Mouse (Mus musculus): ENCODE data around the gene Zswim7. TPM values are rescaled to one million over a fixed set of nuclear protein-coding genes. Genes with fewer than 3 reads are reported as not detected.
"Not testable (repeated sequence)": the region's sequence is repeated elsewhere in the genome, so short reads cannot be mapped to it uniquely, and the experiment has no call there.

Zswim7 gene
- polyA plus RNA-seq, 1 experiment from 2014 or later = 24.0 TPM

DNA sequence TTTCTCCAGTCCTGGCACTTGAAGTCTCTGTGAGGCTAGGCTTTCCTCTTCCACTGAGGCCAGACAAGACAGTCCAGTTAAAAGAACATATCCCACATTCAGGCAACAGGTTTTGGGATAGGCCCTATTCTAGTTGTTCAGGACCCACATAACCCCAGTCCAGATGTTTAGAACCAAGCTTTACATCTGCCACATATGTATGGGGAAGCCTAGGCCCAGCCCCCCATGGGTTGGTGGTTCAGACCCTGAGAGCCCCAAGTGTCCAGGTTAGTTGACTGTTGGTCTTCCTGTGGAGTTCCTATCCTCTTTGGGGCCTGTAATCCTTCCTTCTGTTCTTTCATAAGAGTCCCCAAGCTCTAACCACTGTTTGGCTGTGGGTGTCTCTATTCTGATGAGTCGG lies 6.5 kb upstream of the Zswim7 start:
- Histone ChIP-seq H3K27me3 (ENCODE audit: control insufficient read depth, insufficient read depth, low read length) (no peaks in the 10 kb centered on the region), H3K4me1 (ENCODE audit: control insufficient read depth, insufficient read depth, low read length) (no peaks in the 10 kb centered on the region), H3K36me3 (ENCODE audit: control insufficient read depth, insufficient read depth, low read length) (peaks cover 26% of the 10 kb centered on the region; the same call in 1 of the 2 replicates), H3K4me3 (ENCODE audit: low read length) (no peak overlapping the region), H3K9me3 (ENCODE audit: control insufficient read depth, low read length) (no peaks in the 10 kb centered on the region), H3K9ac (ENCODE audit: low read depth, low read length) (no peak overlapping the region), H3K27ac (ENCODE audit: low read depth, low read length) (no peak overlapping the region), H3K4me2 (replicated peaks; ENCODE audit: low read depth, low read length) (no peak overlapping the region)
- 93% methylated on average over 1 of the region's 1 CpGs for WGBS
- ATAC-seq (ENCODE audit: low FRiP score, low TSS enrichment) = no peak

DNA sequence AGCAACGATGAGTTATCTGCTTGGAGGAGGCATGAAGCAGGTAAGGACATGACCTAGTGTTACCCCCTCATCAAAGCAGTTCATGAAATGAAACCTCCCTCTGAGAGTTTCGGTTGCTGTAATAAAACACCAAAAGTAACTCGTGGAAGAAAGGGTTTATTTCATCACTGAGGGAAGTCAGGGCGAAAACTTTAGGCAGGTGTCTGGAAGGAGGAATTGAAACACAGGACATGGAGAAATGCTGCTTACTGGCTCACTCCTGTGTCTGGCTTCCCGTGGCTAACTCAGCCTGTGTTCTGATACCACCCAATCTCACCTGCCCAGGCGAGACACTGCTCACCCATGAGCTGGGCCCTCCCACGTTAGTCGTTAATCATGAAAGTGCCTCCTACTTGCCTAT lies 3.8 kb upstream of the Zswim7 start:
- Histone ChIP-seq H3K36me3 (ENCODE audit: control insufficient read depth, insufficient read depth, low read length) (peaks cover 26% of the 10 kb centered on the region; the same call in 1 of the 2 replicates), H3K4me1 (ENCODE audit: control insufficient read depth, insufficient read depth, low read length) (no peaks in the 10 kb centered on the region), H3K4me2 (replicated peaks; ENCODE audit: low read depth, low read length) (no peak overlapping the region), H3K27ac (ENCODE audit: low read depth, low read length) (no peak overlapping the region), H3K9ac (ENCODE audit: low read depth, low read length) (no peak overlapping the region), H3K9me3 (ENCODE audit: control insufficient read depth, low read length) (no peaks in the 10 kb centered on the region), H3K27me3 (ENCODE audit: control insufficient read depth, insufficient read depth, low read length) (no peaks in the 10 kb centered on the region), H3K4me3 (ENCODE audit: low read length) (no peak overlapping the region)
- WGBS = 72% methylated on average over 8 of the region's 8 CpGs
- ATAC-seq (ENCODE audit: low FRiP score, low TSS enrichment) = no peak

DNA sequence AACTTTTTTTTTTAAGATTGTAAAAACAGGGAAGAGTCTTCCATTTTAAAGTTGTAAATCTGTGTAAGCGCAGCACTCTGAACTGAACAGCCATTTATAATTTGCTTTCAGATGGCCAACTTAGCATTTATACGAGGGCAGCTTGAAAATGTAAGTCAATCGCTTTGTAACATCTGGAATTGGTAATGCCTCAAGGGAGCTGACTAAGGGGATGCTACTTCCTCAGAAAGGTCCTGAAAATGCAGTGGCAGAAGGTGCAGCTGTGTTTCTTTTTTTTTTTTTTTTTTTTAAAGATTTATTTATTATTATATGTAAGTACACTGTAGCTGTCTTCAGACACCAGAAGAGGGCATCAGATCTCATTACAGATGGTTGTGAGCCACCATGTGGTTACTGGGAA lies 2.8 kb upstream of the Zswim7 start:
- H3K27me3 ChIP-seq (ENCODE audit: control insufficient read depth, insufficient read depth, low read length); H3K9me3 ChIP-seq (ENCODE audit: control insufficient read depth, low read length); H3K27ac ChIP-seq (ENCODE audit: low read depth, low read length); H3K4me2 ChIP-seq (replicated peaks; ENCODE audit: low read depth, low read length); H3K9ac ChIP-seq (ENCODE audit: low read depth, low read length); H3K4me3 ChIP-seq (ENCODE audit: low read length); ATAC-seq (ENCODE audit: low FRiP score, low TSS enrichment); H3K4me1 ChIP-seq (ENCODE audit: control insufficient read depth, insufficient read depth, low read length): not testable (repeated sequence)
- 76% methylated on average over 3 of the region's 3 CpGs for WGBS
- peaks cover 26% of the 10 kb centered on the region; the same call in 1 of the 2 replicates for H3K36me3 ChIP-seq (ENCODE audit: control insufficient read depth, insufficient read depth, low read length)

DNA sequence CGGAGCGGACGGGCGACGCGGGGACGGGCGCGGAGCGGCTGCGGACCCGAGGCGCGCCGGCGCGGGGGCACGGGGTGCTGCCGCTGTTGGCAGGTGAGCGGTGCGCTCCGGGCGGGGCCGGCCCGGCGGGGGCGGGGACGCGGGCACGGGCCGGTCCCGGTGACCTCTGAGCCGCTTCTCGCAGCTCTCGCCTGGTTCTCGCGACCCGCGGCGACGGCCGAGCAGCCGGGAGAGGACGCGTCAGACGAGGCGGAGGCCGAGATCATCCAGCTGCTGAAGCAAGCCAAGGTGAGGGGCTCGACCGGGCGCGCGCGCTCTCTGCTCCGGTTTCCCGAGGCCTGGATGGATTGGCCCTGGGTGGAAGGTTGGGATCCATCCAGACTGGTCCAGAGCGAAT lies 424 bp upstream of the Zswim7 start:
- H3K9ac ChIP-seq (ENCODE audit: low read depth, low read length) = peak overlapping the region; percentile 85
- WGBS = 1% methylated on average over 48 of the region's 57 CpGs
- peaks cover 17% of the 10 kb centered on the region; the same call in 1 of the 2 replicates for H3K36me3 ChIP-seq (ENCODE audit: control insufficient read depth, insufficient read depth, low read length)
- H3K4me1 ChIP-seq (ENCODE audit: control insufficient read depth, insufficient read depth, low read length) = no peaks in the 10 kb centered on the region
- ATAC-seq (ENCODE audit: low FRiP score, low TSS enrichment) = peak; percentile 73; the same call in 1 of the 2 replicates
- H3K27ac ChIP-seq (ENCODE audit: low read depth, low read length) = peak overlapping the region; percentile 86
- peak overlapping the region; percentile 68 for H3K4me2 ChIP-seq (replicated peaks; ENCODE audit: low read depth, low read length)
- peak overlapping the region; percentile 80 for H3K4me3 ChIP-seq (ENCODE audit: low read length)
- H3K9me3 ChIP-seq (ENCODE audit: control insufficient read depth, low read length) = no peaks in the 10 kb centered on the region
- no peaks in the 10 kb centered on the region for H3K27me3 ChIP-seq (ENCODE audit: control insufficient read depth, insufficient read depth, low read length)

DNA sequence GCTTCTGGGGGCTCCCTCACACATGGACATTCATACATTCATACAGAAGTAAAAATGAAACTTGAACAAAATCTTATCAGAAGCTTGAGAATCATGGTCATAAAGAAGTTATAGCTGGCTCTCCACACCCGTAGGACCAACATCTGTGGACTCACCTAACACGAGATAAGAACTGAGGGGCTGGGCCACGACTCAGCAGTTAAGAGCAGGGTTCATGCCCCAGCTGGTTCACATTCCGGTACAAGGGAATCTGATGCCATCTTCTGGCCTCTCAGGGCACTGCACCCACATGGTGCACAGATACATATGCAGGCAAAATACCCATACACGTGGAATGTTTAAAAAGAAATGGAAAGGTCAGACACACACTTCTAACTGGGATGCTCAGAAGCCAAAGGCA lies 3.1 kb downstream of the Zswim7 start:
- H3K4me3 ChIP-seq (ENCODE audit: low read length) = no peak overlapping the region
- H3K9me3 ChIP-seq (ENCODE audit: control insufficient read depth, low read length) = no peaks in the 10 kb centered on the region
- H3K9ac ChIP-seq (ENCODE audit: low read depth, low read length) = no peak overlapping the region
- H3K27me3 ChIP-seq (ENCODE audit: control insufficient read depth, insufficient read depth, low read length) = no peaks in the 10 kb centered on the region
- H3K27ac ChIP-seq (ENCODE audit: low read depth, low read length) = no peak overlapping the region
- no peak overlapping the region for H3K4me2 ChIP-seq (replicated peaks; ENCODE audit: low read depth, low read length)
- ATAC-seq (ENCODE audit: low FRiP score, low TSS enrichment) = no peak
- 22% methylated on average over 5 of the region's 5 CpGs for WGBS
- H3K36me3 ChIP-seq (ENCODE audit: control insufficient read depth, insufficient read depth, low read length) = peaks cover 1% of the 10 kb centered on the region; the same call in 1 of the 2 replicates
- no peaks in the 10 kb centered on the region for H3K4me1 ChIP-seq (ENCODE audit: control insufficient read depth, insufficient read depth, low read length)

DNA sequence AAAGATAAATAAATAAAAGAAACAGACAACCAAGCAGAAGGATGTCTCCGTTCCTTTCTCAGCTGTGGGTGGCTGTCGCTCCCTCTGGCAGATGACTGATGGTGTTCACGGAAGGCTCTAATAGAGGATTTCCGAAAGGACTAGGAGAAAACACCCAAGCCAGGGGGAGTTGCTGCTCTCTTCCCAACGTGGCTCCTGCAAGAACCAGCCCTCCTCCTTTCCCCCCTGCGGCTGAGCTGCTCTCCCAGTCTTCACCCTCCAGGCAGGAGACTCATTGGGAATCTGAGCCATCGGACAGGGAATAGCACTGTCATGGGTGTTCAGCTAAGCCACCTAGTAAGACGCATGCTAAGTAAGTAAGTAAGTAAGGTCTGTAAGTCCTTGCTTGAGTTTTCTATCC lies 4.1 kb downstream of the Zswim7 start:
- 63% methylated on average over 8 of the region's 8 CpGs for WGBS
- Histone ChIP-seq H3K36me3 (ENCODE audit: control insufficient read depth, insufficient read depth, low read length) (no peaks in the 10 kb centered on the region; the same call in 1 of the 2 replicates), H3K4me3 (ENCODE audit: low read length) (no peak overlapping the region), H3K9ac (ENCODE audit: low read depth, low read length) (no peak overlapping the region), H3K27me3 (ENCODE audit: control insufficient read depth, insufficient read depth, low read length) (no peaks in the 10 kb centered on the region), H3K9me3 (ENCODE audit: control insufficient read depth, low read length) (no peaks in the 10 kb centered on the region), H3K27ac (ENCODE audit: low read depth, low read length) (no peak overlapping the region), H3K4me2 (replicated peaks; ENCODE audit: low read depth, low read length) (no peak overlapping the region), H3K4me1 (ENCODE audit: control insufficient read depth, insufficient read depth, low read length) (no peaks in the 10 kb centered on the region)
- no peak for ATAC-seq (ENCODE audit: low FRiP score, low TSS enrichment)

DNA sequence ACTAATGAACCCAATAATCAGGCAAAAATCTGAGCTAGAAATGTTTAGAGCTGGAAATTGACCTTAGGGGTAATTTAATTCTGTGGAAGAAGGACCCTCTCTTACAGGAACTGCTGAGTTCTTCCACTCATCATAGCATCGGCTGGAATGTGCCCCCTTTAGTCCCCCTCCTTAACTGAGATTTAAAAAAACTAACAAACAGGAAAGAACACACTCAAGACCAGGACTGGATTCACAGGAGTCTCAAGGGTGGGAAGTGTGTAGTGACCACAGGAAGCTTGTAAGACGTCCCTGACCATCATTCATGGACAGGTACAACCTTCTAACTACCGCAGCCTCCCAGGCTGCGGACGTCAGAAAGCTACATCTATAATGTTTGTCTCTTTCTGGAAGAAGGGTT lies 10.3 kb downstream of the Zswim7 start:
- Histone ChIP-seq H3K9me3 (ENCODE audit: control insufficient read depth, low read length) (no peaks in the 10 kb centered on the region), H3K27me3 (ENCODE audit: control insufficient read depth, insufficient read depth, low read length) (no peaks in the 10 kb centered on the region), H3K4me1 (ENCODE audit: control insufficient read depth, insufficient read depth, low read length) (peaks cover 3% of the 10 kb centered on the region; the same call in 1 of the 2 replicates), H3K4me2 (replicated peaks; ENCODE audit: low read depth, low read length) (no peak overlapping the region), H3K36me3 (ENCODE audit: control insufficient read depth, insufficient read depth, low read length) (no peaks in the 10 kb centered on the region; the same call in 1 of the 2 replicates), H3K9ac (ENCODE audit: low read depth, low read length) (no peak overlapping the region), H3K27ac (ENCODE audit: low read depth, low read length) (no peak overlapping the region), H3K4me3 (ENCODE audit: low read length) (no peak overlapping the region)
- WGBS = 50% methylated on average over 5 of the region's 5 CpGs
- no peak for ATAC-seq (ENCODE audit: low FRiP score, low TSS enrichment)

DNA sequence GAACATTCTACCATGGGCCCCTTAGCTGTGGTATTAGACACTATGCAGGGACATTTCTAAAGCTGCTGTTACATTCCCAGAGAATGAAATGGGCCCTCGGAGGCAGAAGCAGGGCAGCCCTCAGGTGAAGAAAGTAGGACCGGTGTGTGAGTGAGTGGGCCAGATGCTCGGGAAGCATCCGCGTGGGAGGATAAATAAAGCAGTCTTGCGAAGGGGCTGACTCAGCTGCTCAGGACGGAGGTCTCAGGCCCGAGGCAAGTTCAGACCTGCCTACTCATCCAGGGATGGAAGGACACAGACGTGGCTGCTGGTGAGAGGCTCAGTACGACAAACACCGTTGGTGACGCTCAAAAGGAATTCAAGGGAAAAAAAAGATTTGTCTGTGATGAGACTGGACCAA lies 12.1 kb downstream of the Zswim7 start:
- H3K9ac ChIP-seq (ENCODE audit: low read depth, low read length) = no peak overlapping the region
- ATAC-seq (ENCODE audit: low FRiP score, low TSS enrichment) = no peak
- H3K27ac ChIP-seq (ENCODE audit: low read depth, low read length) = no peak overlapping the region
- H3K4me2 ChIP-seq (replicated peaks; ENCODE audit: low read depth, low read length) = no peak overlapping the region
- no peak overlapping the region for H3K4me3 ChIP-seq (ENCODE audit: low read length)
- H3K27me3 ChIP-seq (ENCODE audit: control insufficient read depth, insufficient read depth, low read length) = no peaks in the 10 kb centered on the region
- no peaks in the 10 kb centered on the region for H3K9me3 ChIP-seq (ENCODE audit: control insufficient read depth, low read length)
- WGBS = 51% methylated on average over 12 of the region's 12 CpGs
- no peaks in the 10 kb centered on the region; the same call in 1 of the 2 replicates for H3K36me3 ChIP-seq (ENCODE audit: control insufficient read depth, insufficient read depth, low read length)
- H3K4me1 ChIP-seq (ENCODE audit: control insufficient read depth, insufficient read depth, low read length) = peaks cover 3% of the 10 kb centered on the region; the same call in 1 of the 2 replicates

DNA sequence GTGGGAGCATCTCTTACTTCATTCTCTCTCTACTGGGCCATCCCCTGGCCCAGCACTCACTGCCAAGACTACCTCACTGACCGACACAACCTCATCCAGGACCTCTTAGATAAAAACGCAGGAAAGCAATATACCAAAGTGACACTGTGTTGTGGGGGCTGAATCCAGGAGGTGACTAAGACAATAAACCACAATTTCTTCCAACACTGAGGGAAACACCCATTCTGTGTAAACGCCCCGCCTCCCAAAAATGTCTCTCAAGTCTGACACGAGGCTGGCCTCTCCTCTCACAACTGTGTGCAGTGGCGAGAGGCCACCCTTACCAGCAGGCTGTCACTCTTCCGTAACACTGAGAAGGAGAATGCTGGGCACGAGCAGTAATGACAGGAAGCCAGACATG lies 12.8 kb downstream of the Zswim7 start:
- H3K27me3 ChIP-seq (ENCODE audit: control insufficient read depth, insufficient read depth, low read length) = no peaks in the 10 kb centered on the region
- H3K36me3 ChIP-seq (ENCODE audit: control insufficient read depth, insufficient read depth, low read length) = no peaks in the 10 kb centered on the region
- H3K4me1 ChIP-seq (ENCODE audit: control insufficient read depth, insufficient read depth, low read length) = peaks cover 3% of the 10 kb centered on the region; the same call in 1 of the 2 replicates
- H3K27ac ChIP-seq (ENCODE audit: low read depth, low read length) = no peak overlapping the region
- ATAC-seq (ENCODE audit: low FRiP score, low TSS enrichment) = no peak
- no peak overlapping the region for H3K4me3 ChIP-seq (ENCODE audit: low read length)
- no peaks in the 10 kb centered on the region for H3K9me3 ChIP-seq (ENCODE audit: control insufficient read depth, low read length)
- H3K4me2 ChIP-seq (replicated peaks; ENCODE audit: low read depth, low read length) = no peak overlapping the region
- 50% methylated on average over 8 of the region's 8 CpGs for WGBS
- H3K9ac ChIP-seq (ENCODE audit: low read depth, low read length) = no peak overlapping the region

Data from kidney, embryonic 14.5 days (tissue).